Mouse (Mus musculus) spleen, adult 2 months (tissue): Measurements from ENCODE around the gene E130114P18Rik. TPM values are rescaled to one million over a fixed set of nuclear protein-coding genes. Genes with fewer than 3 reads are reported as not detected.

Experiments
- DNase-seq, 2 experiments: peaks; one replicate each; pipeline versions ENCODE4 v3.0.0 to v3.0.0-alpha.2; 2012 to 2021; ENCODE audit warnings: low spot score in 2 of 2, low read depth in 1 of 2
- H3K27ac ChIP-seq: fragments of 200-500 bp; 2 replicates; pipeline ENCODE4 v1.5.1; 2012; ENCODE audit warnings: low read length, inconsistent platforms; ENCODE audit not compliant: insufficient read depth
- H3K27me3 ChIP-seq: fragments of 200-500 bp; 2 replicates; pipeline ENCODE4 v1.6.1; 2012; ENCODE audit warnings: mild to moderate bottlenecking, moderate library complexity, low read length, inconsistent platforms; ENCODE audit not compliant: control insufficient read depth, insufficient read depth
- H3K36me3 ChIP-seq: fragments of 200-500 bp; 2 replicates; pipeline ENCODE4 v1.6.1; 2012; ENCODE audit warnings: mild to moderate bottlenecking, low read length, inconsistent platforms; ENCODE audit not compliant: control insufficient read depth, insufficient read depth
- H3K4me1 ChIP-seq: fragments of 200-500 bp; 2 replicates; pipeline ENCODE4 v1.6.1; 2011; ENCODE audit warnings: inconsistent platforms; ENCODE audit not compliant: control insufficient read depth, insufficient read depth, insufficient read length
- H3K4me3 ChIP-seq: fragments of 200-500 bp; 2 replicates; pipeline ENCODE4 v1.5.1; 2011; ENCODE audit warnings: mild to moderate bottlenecking, inconsistent platforms; ENCODE audit not compliant: insufficient read depth, insufficient read length; ENCODE audit errors: extremely low read depth
- CTCF ChIP-seq: fragments of 200-500 bp; IDR thresholded peaks from 2 replicates; pipeline ENCODE4 v1.5.1; 2011; ENCODE audit warnings: mild to moderate bottlenecking, inconsistent platforms; ENCODE audit not compliant: insufficient read depth, insufficient read length, insufficient replicate concordance; ENCODE audit errors: extremely low read depth
- POLR2A ChIP-seq: fragments of 200-500 bp; IDR thresholded peaks from 2 replicates; pipeline ENCODE4 v1.6.1; 2011; ENCODE audit warnings: low read depth, low read length, inconsistent platforms
- WGBS: fragments of 180-500 bp; shearing (Covaris S2); methylation state at CpG from one replicate; pipeline ENCODE4 v1.1.7; 2018; 5-methylcytosine and 5-hydroxymethylcytosine counted together
- polyA plus RNA-seq: library from polyadenylated mRNA; depleted of rRNA; stranded (reverse); fragments of >200 nt; gene quantifications from 2 replicates; pipeline ENCODE4 v1.2.3, GENCODE M21; 2012

E130114P18Rik gene
- polyA plus RNA-seq, 1 experiment, result not detected

DNA sequence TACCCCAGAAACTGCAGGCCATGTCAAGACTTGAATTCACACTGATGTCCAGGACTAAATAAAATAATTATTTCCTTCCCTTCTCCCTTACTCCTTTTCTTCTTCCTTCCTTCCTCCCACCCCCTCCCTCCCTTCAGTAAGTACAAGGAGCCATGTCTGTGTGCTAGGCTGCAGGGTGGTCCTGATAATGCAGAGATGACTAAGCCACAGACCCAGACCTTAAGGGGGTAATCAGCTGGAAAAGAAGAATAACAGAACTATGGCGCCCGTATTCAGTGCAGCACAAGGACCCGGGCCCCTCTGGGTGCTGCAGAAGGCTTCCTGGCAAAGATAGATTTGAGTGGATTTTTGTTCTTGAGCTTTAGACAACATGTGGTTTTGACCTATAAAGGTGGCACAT, 108.1 kb downstream of the E130114P18Rik start:
- Histone ChIP-seq H3K36me3 (no peaks in the 10 kb centered on the region), H3K4me3 (no peak overlapping the region), H3K27ac (no peak overlapping the region), H3K4me1 (no peaks in the 10 kb centered on the region), H3K27me3 (no peaks in the 10 kb centered on the region)
- no peak for DNase-seq
- 93% methylated on average over 3 of the region's 3 CpGs for WGBS
- TF ChIP-seq CTCF (no peak), POLR2A (no peak)

DNA sequence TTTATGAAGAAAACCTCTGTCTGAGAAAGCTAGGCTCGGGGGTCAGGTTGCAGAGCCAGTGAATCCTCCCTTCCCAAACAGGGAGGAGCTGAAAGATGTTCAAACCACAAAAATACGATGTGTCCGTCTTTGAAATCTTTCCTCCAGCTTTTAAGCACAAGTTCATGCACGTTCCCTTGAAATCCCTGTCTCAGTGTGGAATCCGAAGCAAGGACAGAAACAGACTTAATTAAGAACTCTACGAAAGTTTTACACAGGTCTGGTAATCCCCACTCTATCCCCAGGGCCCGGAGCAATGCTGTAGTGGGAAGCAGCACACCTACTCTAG, 112.5 kb downstream of the E130114P18Rik start:
- no peak for DNase-seq
- no peak overlapping the region for H3K4me3 ChIP-seq
- no peaks in the 10 kb centered on the region for H3K27me3 ChIP-seq
- WGBS, result 85% methylated on average over 7 of the region's 7 CpGs
- H3K4me1 ChIP-seq, result no peaks in the 10 kb centered on the region
- TF ChIP-seq POLR2A (no peak), CTCF (no peak)
- no peaks in the 10 kb centered on the region for H3K36me3 ChIP-seq
- H3K27ac ChIP-seq, result no peak overlapping the region

GRCm38 (mm10) chr4:97664738-97665427, 113.0 kb downstream of the E130114P18Rik start:
- TF ChIP-seq CTCF, result no peak
- no peak for TF ChIP-seq POLR2A
- H3K36me3 ChIP-seq, result no peaks in the 10 kb centered on the region
- WGBS, result 87% methylated on average over 7 of the region's 7 CpGs
- no peak overlapping the region for H3K27ac ChIP-seq
- no peak for DNase-seq
- H3K27me3 ChIP-seq, result no peaks in the 10 kb centered on the region
- H3K4me1 ChIP-seq, result no peaks in the 10 kb centered on the region
- H3K4me3 ChIP-seq, result no peak overlapping the region

GRCm38 (mm10) chr4:97663922-97664321, 114.0 kb downstream of the E130114P18Rik start:
- no peak overlapping the region for H3K4me3 ChIP-seq

DNA sequence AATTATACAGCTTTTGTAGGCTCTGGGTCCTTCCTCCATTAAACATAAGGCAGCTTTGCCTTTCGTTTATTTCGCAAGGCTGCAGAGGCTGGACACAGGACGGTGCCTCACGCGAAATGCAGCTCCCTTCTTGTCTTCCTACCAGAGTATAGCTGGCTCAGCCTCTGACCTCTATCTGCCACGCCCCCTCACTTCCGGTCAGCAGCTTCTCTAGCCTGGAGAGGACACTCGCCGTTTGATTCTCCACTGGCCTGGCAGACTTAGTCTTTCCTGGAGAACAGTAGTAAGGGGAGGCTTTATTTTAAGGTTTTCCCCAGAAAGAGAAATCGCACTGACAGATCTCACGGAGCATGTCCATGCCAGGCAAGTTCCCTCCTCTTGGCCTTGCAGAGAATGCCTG, 115.0 kb downstream of the E130114P18Rik start:
- no peak overlapping the region for H3K4me3 ChIP-seq
- no peaks in the 10 kb centered on the region for H3K27me3 ChIP-seq
- H3K36me3 ChIP-seq, result no peaks in the 10 kb centered on the region
- H3K4me1 ChIP-seq, result no peaks in the 10 kb centered on the region
- H3K27ac ChIP-seq, result no peak overlapping the region; the same call in 1 of the 2 replicates
- TF ChIP-seq CTCF (no peak), POLR2A (no peak)
- DNase-seq, result no peak
- 81% methylated on average over 11 of the region's 11 CpGs for WGBS

More at GRCm38 (mm10) chr4:97663922-97664321, 114.0 kb downstream of the E130114P18Rik start:
- Histone ChIP-seq H3K27me3 (no peaks in the 10 kb centered on the region), H3K36me3 (no peaks in the 10 kb centered on the region), H3K27ac (no peak overlapping the region), H3K4me1 (no peaks in the 10 kb centered on the region)
- no peak for DNase-seq
- WGBS, result 89% methylated on average over 6 of the region's 6 CpGs
- TF ChIP-seq POLR2A (no peak), CTCF (no peak)

DNA sequence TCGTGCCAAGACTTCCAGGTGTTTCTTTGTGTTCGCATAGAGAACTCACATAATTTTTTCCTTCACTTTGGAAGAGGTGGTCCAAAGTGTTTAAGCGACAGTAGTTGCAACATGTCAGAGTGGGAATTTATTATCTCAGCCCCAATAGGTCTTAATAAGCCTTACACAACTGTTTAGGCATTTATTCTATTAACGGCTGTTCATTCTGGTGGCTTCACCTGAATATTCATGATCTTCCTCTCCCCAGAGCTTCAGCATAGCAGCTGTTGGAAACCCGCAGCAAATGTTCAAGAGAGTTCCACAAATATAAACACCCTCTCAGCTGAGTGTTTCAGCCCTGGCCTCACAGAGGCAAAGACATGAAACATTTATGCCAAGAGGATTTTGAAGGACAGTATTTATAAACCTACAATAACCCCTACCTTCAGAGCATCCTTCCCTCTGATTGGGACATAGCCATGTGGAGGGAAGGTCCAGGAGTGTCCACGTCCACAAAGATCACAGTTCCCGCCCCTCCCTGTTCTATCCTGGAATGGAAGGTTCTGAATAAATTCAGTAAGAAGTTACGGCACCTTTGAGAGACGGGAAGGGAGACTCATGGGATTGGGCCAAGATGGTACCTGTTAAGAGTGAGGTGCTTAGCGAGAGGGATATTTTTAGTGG, 116.1 kb downstream of the E130114P18Rik start:
- TF ChIP-seq CTCF (no peak), POLR2A (no peak)
- Histone ChIP-seq H3K27me3 (no peaks in the 10 kb centered on the region), H3K4me3 (no peak overlapping the region)

GRCm38 (mm10) chr4:97657586-97657985, 120.3 kb downstream of the E130114P18Rik start:
- H3K4me1 ChIP-seq, result peaks cover 4% of the 10 kb centered on the region; the same call in 1 of the 2 replicates
- no peak overlapping the region for H3K4me3 ChIP-seq
- no peak overlapping the region for H3K27ac ChIP-seq
- no peaks in the 10 kb centered on the region for H3K27me3 ChIP-seq
- TF ChIP-seq CTCF (no peak), POLR2A (no peak)
- WGBS, result 15% methylated on average over 3 of the region's 3 CpGs
- no peaks in the 10 kb centered on the region for H3K36me3 ChIP-seq
- peak; percentile 15 to 16 for DNase-seq

More for the DNA sequence above, 116.1 kb downstream of the E130114P18Rik start:
- DNase-seq, result no peak
- Histone ChIP-seq H3K27ac (no peak overlapping the region), H3K4me1 (peaks cover 4% of the 10 kb centered on the region; the same call in 1 of the 2 replicates), H3K36me3 (no peaks in the 10 kb centered on the region)
- WGBS, result 90% methylated on average over 10 of the region's 10 CpGs
